Mouse (Mus musculus) heart, postnatal 0 days (tissue): ENCODE measurements around the gene 4933400A11Rik.

Experiments
- CTCF ChIP-seq: IDR thresholded peaks from 2 replicates; pipeline ENCODE4 v1.5.1; 2016; ENCODE audit warnings: antibody characterized with exemption, control low read depth, low read depth
- EP300 ChIP-seq: IDR thresholded peaks from 2 replicates; pipeline ENCODE4 v1.6.1; 2016; ENCODE audit warnings: antibody characterized with exemption, low read depth

GRCm38 (mm10) chrX:169811783-169812182, 32.3 kb upstream of the 4933400A11Rik start:
- no peak for TF ChIP-seq CTCF
- TF ChIP-seq EP300, result no peak
